ENCODE assay signal across 8 mouse cellular contexts in the genomic region with DNA sequence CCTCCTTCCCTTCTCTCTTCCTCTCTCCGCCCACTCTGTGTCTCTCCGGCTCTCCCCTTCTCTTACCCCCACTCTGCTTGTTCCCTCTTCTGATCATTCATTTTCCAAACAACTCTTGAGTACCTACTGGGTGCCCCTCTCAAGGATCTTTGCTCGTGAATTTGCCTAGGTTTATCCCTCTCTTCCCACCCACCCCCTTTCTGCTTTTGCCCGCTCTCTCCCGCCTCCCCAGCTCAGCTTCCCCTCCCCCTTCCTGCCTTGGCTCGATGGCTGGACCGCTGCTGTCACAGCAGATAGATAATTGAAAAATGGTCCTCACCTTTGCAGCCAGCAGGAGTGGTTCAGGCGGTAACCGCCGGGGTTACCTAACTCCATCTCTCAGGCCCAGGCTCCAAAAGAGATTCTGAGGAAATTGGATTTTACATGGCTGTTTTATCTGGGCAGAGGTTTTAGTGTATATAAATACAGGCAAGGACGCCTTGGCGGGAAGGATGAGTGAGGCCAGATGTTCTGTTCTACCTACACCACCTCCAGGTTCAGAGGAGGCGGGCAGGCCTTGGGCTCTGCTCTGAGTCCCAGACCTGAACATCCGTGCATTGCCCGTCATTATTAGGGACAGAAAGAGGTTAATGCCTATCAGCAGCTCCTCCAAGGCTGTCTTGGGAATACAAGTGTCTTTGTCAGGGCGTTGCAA.
DNase-seq lines count a peak whose midpoint lies in the region; ATAC-seq and TF ChIP-seq lines count a peak whose summit lies in the region.

No protein-coding gene starts in this region.

- H3K4me2 ChIP-seq in lung, embryonic 15.5 days: peak overlapping the region; percentile 100
- peak overlapping the region; percentile 80 for H3K4me2 ChIP-seq in heart, postnatal 0 days (ENCODE audit: low read depth, low read length)
- H3K4me2 ChIP-seq in midbrain, embryonic 13.5 days (replicated peaks): peak overlapping the region; percentile 96

- H3K36me3 ChIP-seq in lung, embryonic 15.5 days: no peaks in the 10 kb centered on the region
- no peaks in the 10 kb centered on the region for H3K36me3 ChIP-seq in heart, postnatal 0 days (replicated peaks; ENCODE audit: control insufficient read depth, insufficient read depth, low read length)
- H3K36me3 ChIP-seq in midbrain, embryonic 13.5 days: no peaks in the 10 kb centered on the region

- no peaks in the 10 kb centered on the region for H3K9me3 ChIP-seq in lung, embryonic 15.5 days
- no peaks in the 10 kb centered on the region for H3K9me3 ChIP-seq in heart, postnatal 0 days (replicated peaks; ENCODE audit: control insufficient read depth, low read length)
- H3K9me3 ChIP-seq in midbrain, embryonic 13.5 days: no peaks in the 10 kb centered on the region

- WGBS in lung, embryonic 15.5 days: 7% methylated on average over 16 of the region's 16 CpGs
- 18% methylated on average over 16 of the region's 16 CpGs for WGBS in heart, postnatal 0 days
- 2% methylated on average over 16 of the region's 16 CpGs for WGBS in midbrain, embryonic 13.5 days

- no peak for TF ChIP-seq CTCF in heart, postnatal 0 days (IDR thresholded peaks at IDR 0.05; ENCODE audit: low read depth)

- no peak for ATAC-seq in lung, embryonic 15.5 days (ENCODE audit: borderline replicate concordance, extremely low read depth, low FRiP score, low TSS enrichment)
- no peak for ATAC-seq in heart, postnatal 0 days (ENCODE audit: insufficient read depth, low read depth)
- ATAC-seq in midbrain, embryonic 13.5 days: peak; percentile 38; the same call in 1 of the 2 replicates
- ATAC-seq in megakaryocyte progenitor cell, adult 5-6 weeks (replicated peaks; ENCODE audit: poor library complexity): no peak

- H3K4me1 ChIP-seq in lung, embryonic 15.5 days: peaks cover 19% of the 10 kb centered on the region
- H3K4me1 ChIP-seq in heart, postnatal 0 days (ENCODE audit: control insufficient read depth, insufficient read depth): peaks cover 14% of the 10 kb centered on the region
- peaks cover 48% of the 10 kb centered on the region for H3K4me1 ChIP-seq in midbrain, embryonic 13.5 days (replicated peaks)

- no peak overlapping the region for H3K27ac ChIP-seq in lung, embryonic 15.5 days
- no peak overlapping the region for H3K27ac ChIP-seq in heart, postnatal 0 days (ENCODE audit: low read depth)
- H3K27ac ChIP-seq in midbrain, embryonic 13.5 days: peak overlapping the region; percentile 97

- TF ChIP-seq EP300 in heart, postnatal 0 days (IDR thresholded peaks at IDR 0.05; ENCODE audit: low read depth): no peak

- peaks cover 86% of the 10 kb centered on the region for H3K27me3 ChIP-seq in lung, embryonic 15.5 days
- peaks cover 45% of the 10 kb centered on the region for H3K27me3 ChIP-seq in heart, postnatal 0 days (ENCODE audit: control insufficient read depth, insufficient read depth, low read length)
- peaks cover 83% of the 10 kb centered on the region for H3K27me3 ChIP-seq in midbrain, embryonic 13.5 days

- peak overlapping the region; percentile 57 for H3K4me3 ChIP-seq in lung, embryonic 15.5 days
- H3K4me3 ChIP-seq in heart, postnatal 0 days (ENCODE audit: low read depth, low read length): peak overlapping the region; percentile 56
- peak overlapping the region; percentile 55 for H3K4me3 ChIP-seq in midbrain, embryonic 13.5 days (replicated peaks)

- H3K9ac ChIP-seq in lung, embryonic 15.5 days: 0 out of 2 replicates have a peak overlapping the region, but pooled peaks have one; percentile 52
- peak overlapping the region; percentile 44; the same call in 1 of the 2 replicates for H3K9ac ChIP-seq in heart, postnatal 0 days (replicated peaks; ENCODE audit: low read depth, low read length)
- H3K9ac ChIP-seq in midbrain, embryonic 13.5 days (replicated peaks): peak overlapping the region; percentile 73

- DNase-seq in lung, postnatal 14 days: no peak
- DNase-seq in cerebellum, postnatal 25 days: peak; percentile 76 to 80
- DNase-seq in heart, postnatal 0 days (ENCODE audit: low spot score): no peak
- no peak for DNase-seq in urinary bladder, adult 18-20 months (ENCODE audit: low spot score in 2 of 2)
- DNase-seq in adrenal gland, postnatal 14 days: no peak

Comparison
In these comparisons a context has a peak if more than half of its experiments do, and no peak if none do; other contexts are left out.
1. DNase-seq: peak in cerebellum, postnatal 25 days (2 of 2); none in lung, postnatal 14 days (single experiment), heart, postnatal 0 days (single experiment), urinary bladder, adult 18-20 months (0 of 2) and adrenal gland, postnatal 14 days (single experiment).
2. Peak in every context shown above with its lines, with median percentiles within 50 percentile points of each other: H3K4me2 ChIP-seq, H3K4me3 ChIP-seq and H3K9ac ChIP-seq.